Mouse (Mus musculus) lung, embryonic 14.5 days (tissue): ENCODE measurements around the gene Dph1. TPM values are rescaled to one million over a fixed set of nuclear protein-coding genes. Genes with fewer than 3 reads are reported as not detected.

Experiments used
- ATAC-seq: fragments of 200-750 bp; cut with Nextera tagmentation; 2 replicates; pipeline ENCODE4 v1.8.0; 2017; ENCODE audit warnings: mild to moderate bottlenecking, moderate TSS enrichment, moderate library complexity; ENCODE audit not compliant: insufficient read depth
- DNase-seq: peaks from one replicate; pipeline ENCODE4 v3.0.0-alpha.2; 2015
- H3K27ac ChIP-seq: fragments of 300-500 bp; sonication (generic); 2 replicates; pipeline ENCODE4 v1.5.1; 2014; ENCODE audit warnings: low read depth, mild to moderate bottlenecking, moderate library complexity
- H3K27me3 ChIP-seq: fragments of 300-500 bp; sonication (generic); 2 replicates; pipeline ENCODE4 v1.6.1; 2014; ENCODE audit warnings: low read length, control low read depth; ENCODE audit not compliant: insufficient read depth
- H3K36me3 ChIP-seq: fragments of 300-500 bp; sonication (generic); 2 replicates; pipeline ENCODE4 v1.6.1; 2014; ENCODE audit warnings: control low read depth; ENCODE audit not compliant: insufficient read depth
- H3K4me1 ChIP-seq: fragments of 300-500 bp; sonication (generic); 2 replicates; pipeline ENCODE4 v1.6.1; 2014; ENCODE audit warnings: antibody characterized with exemption, control low read depth; ENCODE audit not compliant: insufficient read depth
- H3K4me2 ChIP-seq: fragments of 300-500 bp; sonication (generic); 2 replicates; pipeline ENCODE4 v1.6.1; 2014; ENCODE audit warnings: mild to moderate bottlenecking
- H3K4me3 ChIP-seq: fragments of 300-500 bp; sonication (generic); 2 replicates; pipeline ENCODE4 v1.5.1; 2014; ENCODE audit warnings: low read depth, low read length
- H3K9ac ChIP-seq: fragments of 300-500 bp; sonication (generic); 2 replicates; pipeline ENCODE4 v1.6.1; 2014
- H3K9me3 ChIP-seq: fragments of 300-500 bp; sonication (generic); 2 replicates; pipeline ENCODE4 v1.6.1; 2016; ENCODE audit warnings: low read depth, low read length, control low read depth
- CTCF ChIP-seq: IDR thresholded peaks from 2 replicates; pipeline ENCODE4 v1.5.1; 2016; ENCODE audit warnings: antibody characterized with exemption, low read depth
- WGBS: fragments of 180-500 bp; shearing (Covaris S2); extraction: QIAGEN DNeasy Blood & Tissue Kit; methylation state at CpG from one replicate; pipeline ENCODE4 v1.1.7; 2014; 5-methylcytosine and 5-hydroxymethylcytosine counted together
- polyA plus RNA-seq: library from polyadenylated mRNA; unstranded; fragments of >200 nt; fragmentation: Nextera tagmentation; extraction: Ambion mirVana; gene quantifications from 2 replicates; pipeline ENCODE4 v1.2.1, GENCODE M21; 2014

The Dph1 gene
- polyA plus RNA-seq, 1 experiment from 2014 or later, result 26.5 TPM

- no peak for DNase-seq
- peaks cover 7% of the 10 kb centered on the region for H3K4me1 ChIP-seq
Observed at GRCm38 (mm10) chr11:75173799-75174165, 17.3 kb downstream of the Dph1 start.

GRCm38 (mm10) chr11:75173095-75173798 lies 17.8 kb downstream of the Dph1 start:
- Histone ChIP-seq H3K27ac (no peak overlapping the region), H3K4me3 (peak overlapping the region; percentile 61), H3K9me3 (no peaks in the 10 kb centered on the region), H3K36me3 (peaks cover 17% of the 10 kb centered on the region; the same call in 1 of the 2 replicates), H3K27me3 (peaks cover 43% of the 10 kb centered on the region), H3K4me2 (peak overlapping the region; percentile 92), H3K4me1 (peaks cover 7% of the 10 kb centered on the region), H3K9ac (0 out of 2 replicates have a peak overlapping the region, but pooled peaks have one; percentile 16)
- peak; percentile 51 for ATAC-seq
- peak; percentile 91 for DNase-seq
- WGBS, result under 1% methylated on average over 71 of the region's 71 CpGs
- TF ChIP-seq CTCF, result no peak

More at GRCm38 (mm10) chr11:75173799-75174165, 17.3 kb downstream of the Dph1 start:
- no peaks in the 10 kb centered on the region for H3K9me3 ChIP-seq
- TF ChIP-seq CTCF, result no peak
- no peak overlapping the region for H3K9ac ChIP-seq
- H3K27ac ChIP-seq, result no peak overlapping the region
- WGBS, result 4% methylated on average over 15 of the region's 15 CpGs
- no peak for ATAC-seq
- peak overlapping the region; percentile 92 for H3K4me2 ChIP-seq
- H3K27me3 ChIP-seq, result peaks cover 38% of the 10 kb centered on the region
- peak overlapping the region; percentile 61 for H3K4me3 ChIP-seq
- H3K36me3 ChIP-seq, result peaks cover 17% of the 10 kb centered on the region; the same call in 1 of the 2 replicates

- Histone ChIP-seq H3K9me3 (no peaks in the 10 kb centered on the region), H3K36me3 (peaks cover 14% of the 10 kb centered on the region), H3K4me2 (peak overlapping the region; percentile 92), H3K27me3 (peaks cover 51% of the 10 kb centered on the region), H3K9ac (peak overlapping the region; percentile 20; the same call in 1 of the 2 replicates), H3K27ac (no peak overlapping the region), H3K4me1 (peaks cover 2% of the 10 kb centered on the region), H3K4me3 (peak overlapping the region; percentile 61)
- no peak for TF ChIP-seq CTCF
- no peak; the same call in 1 of the 2 replicates for ATAC-seq
- WGBS, result under 1% methylated on average over 75 of the region's 75 CpGs
- DNase-seq, result peak; percentile 75
Observed at GRCm38 (mm10) chr11:75172151-75173094, 18.6 kb downstream of the Dph1 start.

DNA sequence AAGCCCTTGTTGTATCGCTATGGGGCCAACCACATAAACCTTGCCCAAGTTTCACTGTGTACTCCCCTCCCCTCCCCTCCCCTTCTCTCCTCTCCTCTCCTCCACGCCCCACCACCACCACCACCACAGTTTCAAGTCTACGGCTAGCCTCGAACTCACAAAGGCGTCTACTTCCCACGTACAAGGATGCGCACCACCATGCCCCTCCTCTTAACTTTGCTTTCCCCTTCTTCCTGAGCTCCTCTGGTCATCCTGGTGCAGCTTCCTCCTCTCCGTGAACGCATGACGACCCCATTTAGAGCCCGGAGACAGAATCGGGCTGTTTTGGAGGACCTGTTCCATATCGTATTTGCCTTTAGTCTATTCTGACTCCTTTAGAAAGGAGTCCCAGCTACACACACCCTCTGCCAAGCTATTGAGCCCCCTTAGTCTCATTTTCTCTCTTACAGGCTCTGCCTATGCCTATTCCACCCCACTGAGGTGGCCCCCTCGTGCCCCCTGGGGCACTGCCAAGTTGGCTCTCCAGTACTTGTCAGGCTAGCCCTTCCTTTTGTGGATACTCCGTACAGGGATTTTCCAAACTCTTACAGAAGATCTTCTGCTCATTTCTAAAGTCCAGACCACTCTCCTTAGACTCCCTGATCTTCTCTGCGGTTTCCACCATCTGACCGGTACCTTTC lies 19.7 kb downstream of the Dph1 start:
- no peak overlapping the region for H3K27ac ChIP-seq
- ATAC-seq (no peak), DNase-seq (no peak)
- H3K36me3 ChIP-seq, result peaks cover 16% of the 10 kb centered on the region
- H3K4me1 ChIP-seq, result peaks cover 2% of the 10 kb centered on the region
- no peak overlapping the region for H3K9ac ChIP-seq
- H3K27me3 ChIP-seq, result peaks cover 61% of the 10 kb centered on the region
- H3K4me2 ChIP-seq, result peak overlapping the region; percentile 92
- WGBS, result 13% methylated on average over 17 of the region's 17 CpGs
- no peak for TF ChIP-seq CTCF
- peak overlapping the region; percentile 61; the same call in 1 of the 2 replicates for H3K4me3 ChIP-seq
- H3K9me3 ChIP-seq, result no peaks in the 10 kb centered on the region

DNA sequence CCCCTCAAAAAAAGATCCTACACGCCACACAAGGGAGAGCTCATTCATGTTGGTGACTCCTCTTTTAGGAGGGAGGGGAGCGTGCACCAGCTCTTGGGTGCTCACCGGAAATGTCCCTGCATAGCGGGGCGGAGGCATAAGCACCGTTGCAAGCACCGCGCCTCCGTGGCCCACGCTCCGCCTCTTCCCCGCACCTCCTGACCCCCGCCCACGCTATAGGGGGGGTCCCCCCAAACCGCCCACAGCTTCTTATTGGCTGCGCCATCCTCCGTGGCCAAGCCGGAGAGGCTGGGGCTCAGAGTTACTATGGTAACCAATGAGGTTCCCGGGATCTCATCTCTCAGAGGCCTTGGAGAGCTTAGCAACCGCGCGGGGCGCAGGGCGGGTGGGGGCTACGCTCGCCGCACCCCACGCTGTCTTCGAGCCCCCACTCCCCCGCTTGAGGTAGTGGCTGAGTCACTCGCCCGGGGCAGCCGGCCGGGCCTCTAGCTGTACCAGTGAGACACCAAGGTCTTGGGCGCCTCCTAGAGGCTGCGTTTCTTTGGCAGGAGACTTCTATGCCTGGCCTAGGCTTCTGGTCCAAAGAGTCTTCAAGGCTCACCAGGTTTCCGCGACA lies 20.8 kb downstream of the Dph1 start:
- peaks cover 2% of the 10 kb centered on the region for H3K4me1 ChIP-seq
- peak; percentile 77 for TF ChIP-seq CTCF
- H3K4me2 ChIP-seq, result peak overlapping the region; percentile 76
- peak overlapping the region; percentile 77 for H3K4me3 ChIP-seq
- WGBS, result under 1% methylated on average over 38 of the region's 38 CpGs
- peak; percentile 98 for DNase-seq
- peaks cover 25% of the 10 kb centered on the region for H3K36me3 ChIP-seq
- H3K9ac ChIP-seq, result no peak overlapping the region
- H3K27me3 ChIP-seq, result peaks cover 72% of the 10 kb centered on the region
- ATAC-seq, result peak; percentile 45
- H3K27ac ChIP-seq, result peak overlapping the region; percentile 33; the same call in 1 of the 2 replicates
- no peaks in the 10 kb centered on the region for H3K9me3 ChIP-seq

GRCm38 (mm10) chr11:75169405-75170080 lies 21.5 kb downstream of the Dph1 start, which contains the start of gene Hic1:
TSS of gene Hic1 (minus strand) at chr11:75169519.
- peaks cover 2% of the 10 kb centered on the region for H3K4me1 ChIP-seq
- peak within 1 kb of the TSS; percentile 76 for H3K4me2 ChIP-seq
- no peak for TF ChIP-seq CTCF
- WGBS, result 2% methylated on average over 23 of the region's 23 CpGs
- no peak for ATAC-seq
- H3K27ac ChIP-seq, result peak within 1 kb of the TSS; percentile 95
- H3K9ac ChIP-seq, result peak within 1 kb of the TSS; percentile 91
- H3K9me3 ChIP-seq, result no peaks in the 10 kb centered on the region
- peaks cover 32% of the 10 kb centered on the region for H3K36me3 ChIP-seq
- peak; percentile 69 for DNase-seq
- peaks cover 79% of the 10 kb centered on the region for H3K27me3 ChIP-seq
- H3K4me3 ChIP-seq, result peak within 1 kb of the TSS; percentile 77
